Mouse (Mus musculus) urinary bladder, adult 2 months (tissue): Measurements from ENCODE around the gene Vmn1r175. TPM values are rescaled to one million over a fixed set of nuclear protein-coding genes. Genes with fewer than 3 reads are reported as not detected.
"Not testable (repeated sequence)": the region's sequence is repeated elsewhere in the genome, so short reads cannot be mapped to it uniquely, and the experiment has no call there.

Experiments
- DNase-seq: peaks from one replicate; pipeline ENCODE4 v3.0.0; 2022; ENCODE audit warnings: low spot score
- polyA plus RNA-seq: library from polyadenylated mRNA; depleted of rRNA; stranded (reverse); fragments of >200 nt; gene quantifications from 2 replicates; pipeline ENCODE4 v1.2.3, GENCODE M21; 2012; rRNA removed

Vmn1r175 gene
- polyA plus RNA-seq: not detected in 2 replicates

- DNase-seq: not testable (repeated sequence)
Observed at GRCm38 (mm10) chr7:23810543-23810942, at the start of gene Vmn1r175. TSS of gene Vmn1r175 (minus strand) at chr7:23810643.

GRCm38 (mm10) chr7:23837272-23837671, 26.8 kb upstream of the Vmn1r175 start, which contains the start of gene Vmn1r176:
TSS of gene Vmn1r176 (minus strand) at chr7:23837372.
- DNase-seq: not testable (repeated sequence)

GRCm38 (mm10) chr7:23784526-23784925, 25.9 kb downstream of the Vmn1r175 start:
- DNase-seq: no peak

Other genes starting within 250 kb of the Vmn1r175 start
- gene Vmn1r169, start 235.1 kb downstream of the Vmn1r175 start, polyA plus RNA-seq: not detected in 2 replicates
- not detected in 2 replicates for gene Vmn1r170, start 204.5 kb downstream of the Vmn1r175 start, polyA plus RNA-seq
- not detected in 2 replicates for gene Vmn1r171, start 179.9 kb downstream of the Vmn1r175 start, polyA plus RNA-seq
- gene Vmn1r172, start 152.3 kb downstream of the Vmn1r175 start, polyA plus RNA-seq: not detected in 2 replicates
- gene Vmn1r173, start 109.9 kb downstream of the Vmn1r175 start, polyA plus RNA-seq: not detected in 2 replicates
- gene Vmn1r174, start 58.4 kb downstream of the Vmn1r175 start, polyA plus RNA-seq: not detected in 2 replicates
- not detected in 2 replicates for gene Vmn1r176, start 26.7 kb upstream of the Vmn1r175 start, polyA plus RNA-seq
- not detected in 2 replicates for gene Vmn1r177, start 55.8 kb upstream of the Vmn1r175 start, polyA plus RNA-seq
- not detected in 2 replicates for gene Vmn1r178, start 81.4 kb upstream of the Vmn1r175 start, polyA plus RNA-seq
- not detected in 2 replicates for gene Vmn1r179, start 116.3 kb upstream of the Vmn1r175 start, polyA plus RNA-seq
- not detected in 2 replicates for gene Vmn1r180, start 140.0 kb upstream of the Vmn1r175 start, polyA plus RNA-seq
- not detected in 2 replicates for gene Vmn1r181, start 164.0 kb upstream of the Vmn1r175 start, polyA plus RNA-seq
- not detected in 2 replicates for gene V1rd19, start 191.0 kb upstream of the Vmn1r175 start, polyA plus RNA-seq
- gene Vmn1r183, start 242.6 kb upstream of the Vmn1r175 start, polyA plus RNA-seq: not detected in 2 replicates